Mouse (Mus musculus): ENCODE data around the gene Arhgap24.

The Arhgap24 gene

GRCm38 (mm10) chr5:102888482-102889162 lies 407.4 kb downstream of the Arhgap24 start:
- DNase-seq (ENCODE audit: low read depth), result no peak

DNA sequence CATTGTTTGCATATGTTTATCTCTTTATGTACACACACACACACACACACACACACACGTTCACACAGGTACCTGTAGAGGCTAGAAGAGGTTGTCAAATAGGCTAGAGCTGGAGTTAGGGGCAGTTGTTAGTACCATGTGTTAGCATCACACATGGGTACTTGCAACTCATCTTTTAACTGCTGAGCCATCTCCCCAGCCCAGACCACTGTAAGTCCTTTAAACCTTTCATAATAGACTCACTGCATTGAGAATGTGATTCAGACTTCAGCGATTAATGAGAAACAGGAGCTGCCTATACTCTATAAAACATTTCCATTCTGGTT lies 407.9 kb downstream of the Arhgap24 start:
- no peak for DNase-seq (ENCODE audit: low read depth)

GRCm38 (mm10) chr5:102892226-102892625 lies 411.0 kb downstream of the Arhgap24 start:
- no peak for DNase-seq (ENCODE audit: low read depth)

- DNase-seq (ENCODE audit: low read depth), result no peak
Measured at GRCm38 (mm10) chr5:102898301-102898700, 417.1 kb downstream of the Arhgap24 start.

DNA sequence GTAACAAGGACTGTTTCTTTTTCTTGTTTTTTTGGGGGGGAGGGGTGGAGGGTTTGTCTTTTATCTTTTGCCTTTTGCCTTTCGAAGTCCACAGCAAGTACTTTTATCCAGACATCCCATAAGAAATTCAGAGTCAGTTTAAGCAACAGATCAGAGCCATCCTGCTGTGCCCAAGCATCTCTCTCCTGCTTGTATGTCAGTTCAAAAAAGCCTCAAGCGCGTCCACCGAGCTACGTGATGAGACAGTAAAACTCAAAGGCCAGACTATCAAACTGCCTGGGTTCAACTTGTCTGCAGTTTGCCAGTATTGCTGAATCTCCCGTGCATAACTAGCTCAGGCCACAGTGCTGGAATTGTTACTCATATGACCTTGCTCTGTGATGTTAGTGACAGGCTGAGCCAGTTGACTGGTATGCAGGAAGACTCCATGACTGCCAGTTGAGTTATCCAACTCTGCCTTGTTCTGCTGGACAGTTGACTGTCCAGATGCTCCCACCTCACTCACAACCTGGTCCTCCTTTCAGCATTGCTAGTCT lies 418.6 kb downstream of the Arhgap24 start:
- DNase-seq (ENCODE audit: low read depth), result no peak

DNA sequence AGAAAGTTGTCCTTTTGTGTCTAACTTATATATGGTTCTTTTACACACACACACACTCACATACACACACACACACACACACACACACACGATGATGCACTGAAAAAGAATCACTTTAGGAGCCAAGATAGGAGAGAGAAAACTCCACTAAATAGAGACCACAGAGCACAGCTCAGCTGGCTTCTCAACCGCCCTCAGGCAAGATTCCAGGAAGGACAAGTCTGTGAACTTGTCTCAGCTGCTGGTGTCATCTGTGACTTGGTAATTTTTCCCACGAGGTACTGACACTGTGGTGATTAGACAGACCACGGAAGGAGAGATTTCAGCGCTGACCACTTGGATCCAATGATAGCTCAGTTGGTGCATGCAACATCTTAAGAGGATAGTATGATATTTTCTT lies 420.0 kb downstream of the Arhgap24 start:
- no peak for DNase-seq (ENCODE audit: low read depth)

DNA sequence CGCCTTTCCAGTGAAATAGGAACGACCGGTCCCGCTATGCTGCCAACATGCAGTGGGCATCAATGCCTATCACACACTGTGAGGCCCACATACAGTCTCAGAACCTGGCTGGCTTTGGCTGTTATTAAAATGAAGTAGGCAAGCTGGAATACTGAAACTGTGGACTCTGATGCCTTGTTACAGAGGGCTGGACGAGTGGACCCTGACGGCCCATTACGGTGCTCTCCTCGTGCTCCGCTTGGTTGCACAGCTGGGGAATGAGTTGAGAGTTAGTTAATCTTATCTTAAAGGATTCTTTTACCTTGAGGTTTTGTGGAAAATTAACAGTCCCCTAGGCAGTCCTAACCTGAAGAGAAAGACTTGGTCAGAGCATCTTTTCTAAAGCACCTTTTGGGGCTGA lies 422.3 kb downstream of the Arhgap24 start:
- no peak for DNase-seq (ENCODE audit: low read depth)

DNA sequence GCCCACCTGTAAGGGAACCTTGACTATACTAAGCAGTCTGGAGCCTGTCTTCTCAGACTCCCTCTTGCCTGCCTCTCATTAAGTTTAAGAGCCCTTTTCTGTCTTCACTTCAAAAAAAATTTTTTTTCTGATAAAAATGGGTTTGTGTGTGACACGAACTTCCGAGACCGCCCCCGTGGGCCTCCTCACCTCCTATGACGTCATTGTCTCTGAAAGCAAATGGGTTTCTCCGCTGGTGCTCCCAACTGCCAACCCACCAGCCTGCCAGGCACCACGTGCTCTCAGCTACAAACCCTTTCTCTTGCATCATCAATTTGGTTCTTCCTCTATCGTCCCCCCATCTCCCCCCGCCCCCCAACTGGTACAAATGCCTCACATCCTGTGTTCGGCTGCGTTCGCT lies 422.9 kb downstream of the Arhgap24 start:
- no peak for DNase-seq (ENCODE audit: low read depth)

DNA sequence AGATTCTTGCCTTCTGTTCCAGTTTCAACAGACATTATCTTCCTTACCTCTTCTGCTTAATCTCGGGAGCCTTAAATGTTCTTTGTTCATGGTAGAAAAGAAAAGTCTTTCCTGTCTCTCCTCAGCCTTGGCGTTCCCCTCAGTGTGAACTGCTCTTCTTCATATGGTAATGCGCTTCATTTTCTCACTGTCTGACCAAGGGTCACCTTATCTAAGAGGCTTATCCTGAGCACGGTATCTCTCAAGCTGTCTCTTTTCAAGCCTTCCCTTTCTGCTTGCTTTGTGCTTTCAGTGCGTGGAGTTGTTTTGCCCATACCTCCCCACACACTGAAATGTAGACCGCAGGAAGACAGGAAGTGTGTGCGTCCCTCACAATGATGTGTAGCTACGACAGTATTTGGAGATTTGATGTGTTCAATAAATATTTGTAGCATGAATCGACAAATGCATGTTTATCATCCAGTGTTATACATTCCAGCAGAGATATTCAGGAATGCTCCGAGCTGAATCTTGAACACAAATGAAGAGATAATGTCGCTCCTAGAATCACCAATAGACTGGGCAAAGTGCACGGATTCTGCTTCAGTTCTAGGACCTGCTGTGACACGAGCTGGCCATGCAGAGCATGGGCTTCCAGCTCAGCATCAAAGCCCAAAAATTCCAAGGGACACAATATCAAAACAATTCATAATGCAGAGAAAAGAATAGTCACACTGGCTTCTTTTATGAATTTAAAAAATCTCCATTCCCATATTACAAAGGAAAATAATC lies 424.4 kb downstream of the Arhgap24 start:
- DNase-seq (ENCODE audit: low read depth), result no peak

DNA sequence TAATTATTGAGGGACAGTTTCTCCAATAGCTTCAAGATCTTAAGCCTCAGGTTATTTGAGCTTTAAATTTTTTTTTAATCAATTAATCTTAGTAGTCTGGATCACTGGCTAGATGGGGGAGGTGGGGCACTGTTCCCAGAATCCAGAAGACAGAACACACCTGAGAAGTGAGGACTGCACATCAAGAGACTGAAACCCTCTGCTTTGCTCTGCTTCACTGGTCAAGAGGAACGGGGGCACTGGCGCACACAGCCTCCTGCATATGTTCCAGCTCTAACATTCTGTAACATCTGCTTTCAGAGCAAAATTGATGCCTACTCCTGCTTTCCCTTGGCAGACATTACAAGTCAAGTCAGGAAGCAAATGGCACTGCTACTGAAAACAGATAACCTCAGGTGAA lies 439.0 kb downstream of the Arhgap24 start:
- no peak for DNase-seq (ENCODE audit: low read depth)

GRCm38 (mm10) chr5:102926786-102927185 lies 445.6 kb downstream of the Arhgap24 start:
- no peak for DNase-seq (ENCODE audit: low read depth)

DNA sequence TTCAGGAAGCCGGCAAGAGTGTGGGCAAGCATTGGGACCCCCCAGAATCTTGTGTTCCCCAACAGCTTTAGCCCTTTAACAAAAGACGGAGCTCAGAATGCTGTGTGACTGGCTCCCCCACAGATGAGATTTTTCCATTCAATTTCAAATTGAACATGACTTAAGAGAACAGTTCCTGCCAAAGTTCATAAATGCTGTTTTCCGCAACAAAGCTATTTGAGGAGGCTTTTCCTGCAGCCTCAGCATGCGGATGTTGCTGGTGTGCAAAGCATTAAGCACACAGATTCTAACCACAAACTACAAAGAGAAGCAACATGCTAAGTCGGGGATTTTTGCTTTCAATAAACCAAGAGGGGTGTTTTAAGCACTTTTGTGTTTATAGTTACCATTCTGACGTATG lies 449.0 kb downstream of the Arhgap24 start:
- no peak for DNase-seq (ENCODE audit: low read depth)

DNA sequence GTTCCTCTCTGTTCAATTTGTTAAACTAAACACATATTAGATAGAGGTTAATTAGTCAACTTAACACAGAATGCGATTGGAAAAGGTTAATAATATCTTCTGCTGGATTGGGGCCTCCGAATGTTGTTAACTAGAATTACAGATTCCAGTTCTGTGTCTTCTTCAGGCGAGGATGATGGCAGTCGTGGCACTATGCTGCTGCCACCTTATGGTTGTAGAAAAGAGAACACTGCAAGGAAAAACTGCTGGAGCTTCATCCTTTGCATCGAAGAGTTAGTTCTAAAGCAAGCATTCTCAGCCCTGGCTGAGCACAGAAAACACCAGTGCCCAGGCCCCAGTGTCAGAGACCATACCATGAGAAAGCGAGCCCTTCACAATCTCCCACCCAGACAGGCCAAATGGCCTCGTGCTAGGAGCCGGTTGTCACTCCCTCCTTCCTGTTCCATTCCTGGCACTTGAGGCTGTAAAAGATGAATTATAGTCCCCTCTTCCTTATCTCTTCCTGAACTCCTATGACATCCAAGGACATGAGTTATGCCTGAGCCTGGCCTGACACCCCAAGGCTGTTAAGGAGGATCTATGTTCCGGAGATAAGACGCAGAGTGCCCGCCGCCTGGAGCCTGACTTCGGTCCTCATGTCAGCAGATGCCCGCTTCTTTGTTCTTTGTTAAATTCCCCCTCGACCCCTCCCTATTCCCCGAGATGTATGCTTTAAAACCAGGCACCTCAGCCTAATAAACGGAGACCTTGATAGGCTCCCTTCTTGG lies 462.9 kb downstream of the Arhgap24 start:
- peak; percentile 26 for DNase-seq (ENCODE audit: low read depth)

- DNase-seq (ENCODE audit: low read depth), result no peak
Measured at GRCm38 (mm10) chr5:102946625-102947024, 465.4 kb downstream of the Arhgap24 start.

- DNase-seq (ENCODE audit: low read depth), result no peak
Measured at GRCm38 (mm10) chr5:102947061-102947711, 466.0 kb downstream of the Arhgap24 start.

Data from NIH3T3 (cell line).